Mouse (Mus musculus): ENCODE measurements at regions not wholly inside any gene's neighbourhood (a gene's known extent, or its start where the extent isn't known, plus 50 kb on each side); places are given as distances from the start of the nearest gene placed in this dataset.

- Histone ChIP-seq H3K36me3 (replicated peaks in 1 of 2; ENCODE audit: control insufficient read depth in 1 of 2, insufficient read depth in 1 of 2, low read length in 1 of 2) (no peaks in the 10 kb centered on the region), H3K9me3 (replicated peaks; ENCODE audit: low read length) (no peaks in the 10 kb centered on the region), H3K79me2 (replicated peaks; ENCODE audit: control insufficient read depth, extremely low read depth, insufficient read depth, poor library complexity, severe bottlenecking) (no peaks in the 10 kb centered on the region), H3K4me3 (replicated peaks in 1 of 3; ENCODE audit: low read depth in 2 of 3, low read length in 2 of 3, poor library complexity in 1 of 3) (no peak overlapping the region), H3K9ac (ENCODE audit: insufficient read depth, low read depth) (no peak overlapping the region), H3K27me3 (replicated peaks) (no peaks in the 10 kb centered on the region), H3K27ac (ENCODE audit: insufficient read depth, low read depth) (no peak overlapping the region), H3K4me2 (ENCODE audit: insufficient read depth, low read depth, poor library complexity, severe bottlenecking) (no peak overlapping the region), H3K4me1 (ENCODE audit: control insufficient read depth in 1 of 2, insufficient read depth in 2 of 2) (0 out of 4 replicates have a peak, but pooled peaks cover 0 to 2% of the 10 kb centered on the region in 2 experiments)
- DNase-seq (ENCODE audit: extremely low read depth): no peak
- in situ Hi-C loops (cut with MboI; ENCODE audit: low pct_ligation_motif_present, low pct_unique_long_range_greater_than_20kb, low sequenced_read_pairs) (no loop called here), dilution Hi-C loops (cut with MboI; ENCODE audit: extremely low pct_ligation_motif_present, extremely low pct_unique_long_range_greater_than_20kb, low sequenced_read_pairs) (no loop called here)
- TF ChIP-seq CTCF (conservative IDR thresholded peaks at IDR 0.05 in 1 of 2, IDR thresholded peaks at IDR 0.05 in 1 of 2; ENCODE audit: low read depth in 2 of 2, low read length in 2 of 2) (no peak), POLR2A (IDR thresholded peaks at IDR 0.05; ENCODE audit: low read depth, low read length) (no peak), GABPA (IDR thresholded peaks at IDR 0.05; ENCODE audit: insufficient replicate concordance, low read depth, low read length) (no peak), EP300 (IDR thresholded peaks at IDR 0.05; ENCODE audit: low read length) (no peak), JUND (conservative IDR thresholded peaks at IDR 0.05; ENCODE audit: low read depth, low read length) (no peak), HCFC1 (IDR thresholded peaks at IDR 0.05; ENCODE audit: low read depth, low read length) (no peak), USF1 (IDR thresholded peaks at IDR 0.05; ENCODE audit: low read depth, low read length) (no peak), CHD1 (IDR thresholded peaks at IDR 0.05; ENCODE audit: low read depth, low read length) (no peak), CHD2 (IDR thresholded peaks at IDR 0.05; ENCODE audit: low read length) (no peak), MAX (IDR thresholded peaks at IDR 0.05; ENCODE audit: low read length) (no peak)
These were observed 216.1 kb downstream of the Rps12 start for GRCm38 (mm10) chr10:23571013-23571412.

DNA sequence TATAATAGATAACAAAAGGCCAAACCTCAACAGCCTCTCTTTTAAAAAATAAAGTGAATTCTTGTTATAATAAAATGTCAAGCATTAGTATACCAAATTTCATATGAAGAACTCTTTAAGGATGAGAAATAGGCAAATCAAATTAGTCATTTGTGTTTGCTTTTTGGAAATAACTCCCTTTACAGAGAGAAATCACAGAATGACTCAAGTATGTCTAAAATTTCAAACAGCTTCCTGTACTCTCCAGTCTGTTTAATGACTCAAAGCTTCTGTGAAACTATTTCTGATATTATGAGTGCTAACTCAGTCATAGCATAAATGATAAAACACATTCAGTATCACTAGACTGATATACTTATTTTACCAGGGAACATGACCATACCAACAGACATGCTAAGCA lies 217.7 kb downstream of the Rps12 start:
- H3K9me3 ChIP-seq (replicated peaks; ENCODE audit: low read length): no peaks in the 10 kb centered on the region
- H3K9ac ChIP-seq (ENCODE audit: insufficient read depth, low read depth): no peak overlapping the region
- H3K4me3 ChIP-seq (replicated peaks in 1 of 3; ENCODE audit: low read depth in 2 of 3, low read length in 2 of 3, poor library complexity in 1 of 3): no peak overlapping the region
- no peak for TF ChIP-seq KAT2A (IDR thresholded peaks at IDR 0.05; ENCODE audit: insufficient replicate concordance, low read length)
- TF ChIP-seq POLR2AphosphoS2 (IDR thresholded peaks at IDR 0.05; ENCODE audit: low read depth, low read length): no peak
- no peak for TF ChIP-seq SMC3 (IDR thresholded peaks at IDR 0.05; ENCODE audit: low read depth, low read length)
- dilution Hi-C loops (cut with MboI; ENCODE audit: extremely low pct_ligation_motif_present, extremely low pct_unique_long_range_greater_than_20kb, low sequenced_read_pairs): no loop called here
- H3K79me2 ChIP-seq (replicated peaks; ENCODE audit: control insufficient read depth, extremely low read depth, insufficient read depth, poor library complexity, severe bottlenecking): no peaks in the 10 kb centered on the region
- in situ Hi-C loops (cut with MboI; ENCODE audit: low pct_ligation_motif_present, low pct_unique_long_range_greater_than_20kb, low sequenced_read_pairs): no loop called here
- H3K27ac ChIP-seq (ENCODE audit: insufficient read depth, low read depth): no peak overlapping the region
- no peak for DNase-seq (ENCODE audit: extremely low read depth)
- no peaks in the 10 kb centered on the region for H3K36me3 ChIP-seq (replicated peaks in 1 of 2; ENCODE audit: control insufficient read depth in 1 of 2, insufficient read depth in 1 of 2, low read length in 1 of 2)
- no peaks in the 10 kb centered on the region for H3K27me3 ChIP-seq (replicated peaks)
- H3K4me1 ChIP-seq (ENCODE audit: control insufficient read depth in 1 of 2, insufficient read depth in 2 of 2): 0 out of 4 replicates have a peak, but pooled peaks cover 0 to 2% of the 10 kb centered on the region in 2 experiments
- H3K4me2 ChIP-seq (ENCODE audit: insufficient read depth, low read depth, poor library complexity, severe bottlenecking): no peak overlapping the region

- Histone ChIP-seq H3K27me3 (replicated peaks) (no peaks in the 10 kb centered on the region), H3K9me3 (replicated peaks; ENCODE audit: low read length) (no peaks in the 10 kb centered on the region), H3K4me1 (ENCODE audit: control insufficient read depth in 1 of 2, insufficient read depth in 2 of 2) (no peaks in the 10 kb centered on the region), H3K27ac (ENCODE audit: insufficient read depth, low read depth) (no peak overlapping the region), H3K9ac (ENCODE audit: insufficient read depth, low read depth) (no peak overlapping the region), H3K4me2 (ENCODE audit: insufficient read depth, low read depth, poor library complexity, severe bottlenecking) (no peak overlapping the region), H3K36me3 (replicated peaks in 1 of 2; ENCODE audit: control insufficient read depth in 1 of 2, insufficient read depth in 1 of 2, low read length in 1 of 2) (no peaks in the 10 kb centered on the region), H3K79me2 (replicated peaks; ENCODE audit: control insufficient read depth, extremely low read depth, insufficient read depth, poor library complexity, severe bottlenecking) (no peaks in the 10 kb centered on the region), H3K4me3 (replicated peaks in 1 of 3; ENCODE audit: low read depth in 2 of 3, low read length in 2 of 3, poor library complexity in 1 of 3) (no peak overlapping the region)
- DNase-seq (ENCODE audit: extremely low read depth): no peak
- TF ChIP-seq SIN3A (IDR thresholded peaks at IDR 0.05; ENCODE audit: low read length) (no peak), IRF4 (IDR thresholded peaks at IDR 0.05; ENCODE audit: low read depth, low read length) (no peak), POLR2AphosphoS2 (IDR thresholded peaks at IDR 0.05; ENCODE audit: low read depth, low read length) (no peak), CHD1 (IDR thresholded peaks at IDR 0.05; ENCODE audit: low read depth, low read length) (no peak), E2F4 (IDR thresholded peaks at IDR 0.05; ENCODE audit: insufficient replicate concordance, low read depth, low read length) (no peak), KAT2A (IDR thresholded peaks at IDR 0.05; ENCODE audit: insufficient replicate concordance, low read length) (no peak), MYC (IDR thresholded peaks at IDR 0.05; ENCODE audit: low read depth, low read length) (no peak), SMC3 (IDR thresholded peaks at IDR 0.05; ENCODE audit: low read depth, low read length) (no peak), ZKSCAN1 (IDR thresholded peaks at IDR 0.05; ENCODE audit: borderline replicate concordance, low read depth, low read length) (no peak), PAX5 (IDR thresholded peaks at IDR 0.05; ENCODE audit: low read length) (no peak), JUN (IDR thresholded peaks at IDR 0.05; ENCODE audit: insufficient read depth, low read depth, low read length) (no peak), MXI1 (IDR thresholded peaks at IDR 0.05; ENCODE audit: low read depth, low read length) (no peak), CHD2 (IDR thresholded peaks at IDR 0.05; ENCODE audit: low read length) (no peak), USF2 (conservative IDR thresholded peaks at IDR 0.05; ENCODE audit: low read depth, low read length) (no peak), MAFK (IDR thresholded peaks at IDR 0.05; ENCODE audit: insufficient replicate concordance, low read length) (no peak), ZNF384 (IDR thresholded peaks at IDR 0.05; ENCODE audit: low read depth, low read length) (no peak), CTCF (conservative IDR thresholded peaks at IDR 0.05 in 1 of 2, IDR thresholded peaks at IDR 0.05 in 1 of 2; ENCODE audit: low read depth in 2 of 2, low read length in 2 of 2) (no peak)
- in situ Hi-C loops (cut with MboI; ENCODE audit: low pct_ligation_motif_present, low pct_unique_long_range_greater_than_20kb, low sequenced_read_pairs): no loop called here
- dilution Hi-C loops (cut with MboI; ENCODE audit: extremely low pct_ligation_motif_present, extremely low pct_unique_long_range_greater_than_20kb, low sequenced_read_pairs): no loop called here
These were observed 211.8 kb upstream of the Eya4 start for GRCm38 (mm10) chr10:23562273-23562885.

All from CH12.LX (cell line).